Mouse (Mus musculus) limb, embryonic 13.5 days (tissue): ENCODE data around the gene Reps1. TPM values are rescaled to one million over a fixed set of nuclear protein-coding genes. Genes with fewer than 3 reads are reported as not detected.
"Not testable (repeated sequence)": the region's sequence is repeated elsewhere in the genome, so short reads cannot be mapped to it uniquely, and the experiment has no call there.

Experiments used
- ATAC-seq: fragments of 200-750 bp; cut with Nextera tagmentation; 2 replicates; pipeline ENCODE4 v1.8.0; 2017; ENCODE audit warnings: low read depth, moderate number of reproducible peaks, moderate TSS enrichment; ENCODE audit not compliant: low FRiP score
- H3K27ac ChIP-seq: fragments of 300-500 bp; sonication (generic); 2 replicates; pipeline ENCODE4 v1.5.1; 2015; ENCODE audit warnings: inconsistent platforms, mild to moderate bottlenecking, moderate library complexity
- H3K27me3 ChIP-seq: fragments of 300-500 bp; sonication (generic); 2 replicates; pipeline ENCODE4 v1.6.1; 2015; ENCODE audit warnings: mild to moderate bottlenecking, inconsistent platforms
- H3K36me3 ChIP-seq: fragments of 300-500 bp; sonication (generic); 2 replicates; pipeline ENCODE4 v1.6.1; 2015; ENCODE audit warnings: inconsistent platforms, mild to moderate bottlenecking, moderate library complexity
- H3K4me1 ChIP-seq: fragments of 300-500 bp; sonication (generic); 2 replicates; pipeline ENCODE4 v1.6.1; 2015; ENCODE audit warnings: inconsistent platforms
- H3K4me2 ChIP-seq: fragments of 300-500 bp; sonication (generic); replicated peaks from 2 replicates; pipeline ENCODE4 v1.6.1; 2015; ENCODE audit warnings: inconsistent platforms, mild to moderate bottlenecking, moderate library complexity
- H3K4me3 ChIP-seq: fragments of 300-500 bp; sonication (generic); 2 replicates; pipeline ENCODE4 v1.5.1; 2015; ENCODE audit warnings: moderate library complexity, mild to moderate bottlenecking, inconsistent platforms
- H3K9ac ChIP-seq: fragments of 300-500 bp; sonication (generic); 2 replicates; pipeline ENCODE4 v1.6.1; 2015; ENCODE audit warnings: mild to moderate bottlenecking, inconsistent platforms
- H3K9me3 ChIP-seq: fragments of 300-500 bp; sonication (generic); 2 replicates; pipeline ENCODE4 v1.6.1; 2016; ENCODE audit warnings: inconsistent platforms
- WGBS: fragments of 180-500 bp; shearing (Covaris S2); methylation state at CpG from one replicate; pipeline ENCODE4 v1.1.7; 2015; 5-methylcytosine and 5-hydroxymethylcytosine counted together
- polyA plus RNA-seq: library from polyadenylated mRNA; unstranded; fragments of >200 nt; fragmentation: Nextera tagmentation; extraction: Ambion mirVana; gene quantifications from 2 replicates; pipeline ENCODE4 v1.2.1, GENCODE M21; 2015

Reps1 gene
- polyA plus RNA-seq, 1 experiment from 2014 or later, result 18.8 TPM

DNA sequence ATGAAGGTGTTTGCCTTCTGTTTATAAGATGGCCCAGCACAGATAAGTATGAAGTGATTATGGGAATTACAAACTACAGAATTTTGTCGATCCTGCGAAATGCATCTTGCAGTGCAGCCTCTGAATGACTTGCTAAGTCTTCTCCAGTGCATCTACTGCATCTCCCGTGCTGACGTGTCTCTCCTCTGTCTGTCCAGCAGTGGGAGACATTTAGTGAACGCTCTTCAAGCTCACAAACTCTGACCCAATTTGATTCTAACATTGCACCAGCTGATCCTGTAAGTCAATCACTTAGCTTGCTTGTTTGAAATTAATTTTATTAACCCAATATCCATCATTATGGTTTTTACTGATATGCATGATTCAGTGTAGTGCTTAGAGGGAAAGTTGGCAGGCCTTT, 51.8 kb downstream of the Reps1 start:
- Histone ChIP-seq H3K27me3 (no peaks in the 10 kb centered on the region), H3K4me2 (no peak overlapping the region), H3K27ac (no peak overlapping the region), H3K9me3 (no peaks in the 10 kb centered on the region), H3K36me3 (peaks cover 30% of the 10 kb centered on the region), H3K9ac (no peak overlapping the region), H3K4me3 (no peak overlapping the region), H3K4me1 (peaks cover 6% of the 10 kb centered on the region)
- 79% methylated on average over 5 of the region's 5 CpGs for WGBS
- no peak for ATAC-seq

GRCm38 (mm10) chr10:18110940-18111339, 55.3 kb downstream of the Reps1 start:
- Histone ChIP-seq H3K9me3 (no peaks in the 10 kb centered on the region), H3K27me3 (no peaks in the 10 kb centered on the region), H3K4me3 (no peak overlapping the region), H3K36me3 (peaks cover 28% of the 10 kb centered on the region), H3K4me1 (peaks cover 9% of the 10 kb centered on the region), H3K4me2 (no peak overlapping the region), H3K27ac (no peak overlapping the region), H3K9ac (no peak overlapping the region)
- no peak for ATAC-seq

- H3K9ac ChIP-seq, result no peak overlapping the region
- WGBS, result 83% methylated on average over 10 of the region's 10 CpGs
- no peak for ATAC-seq
Measured at GRCm38 (mm10) chr10:18113473-18114093, 57.9 kb downstream of the Reps1 start.

DNA sequence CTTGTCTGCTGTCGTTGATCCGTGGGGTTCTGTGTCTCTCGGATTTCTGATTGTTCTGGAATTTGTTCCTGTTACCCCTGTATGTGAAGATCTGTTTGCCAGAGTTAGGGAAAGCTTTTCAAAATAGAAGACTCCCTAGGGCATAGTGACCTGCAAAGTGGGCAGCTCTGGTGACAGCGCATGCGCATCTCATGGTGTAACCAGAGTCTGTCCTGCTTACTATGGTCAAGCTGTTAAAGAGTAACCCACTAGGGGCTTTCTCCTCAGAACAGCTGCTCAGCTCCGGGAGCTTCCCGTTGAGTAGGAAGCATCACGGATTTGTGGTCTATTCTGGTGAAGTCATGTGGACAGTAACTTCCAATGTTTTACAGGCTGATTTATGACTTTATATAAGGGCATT, 62.7 kb downstream of the Reps1 start:
- H3K4me1 ChIP-seq, result 0 out of 2 replicates have a peak, but pooled peaks cover 3% of the 10 kb centered on the region
- no peak overlapping the region for H3K4me2 ChIP-seq
- ATAC-seq, result no peak
- 89% methylated on average over 8 of the region's 8 CpGs for WGBS
- no peaks in the 10 kb centered on the region for H3K27me3 ChIP-seq
- H3K9me3 ChIP-seq, result no peaks in the 10 kb centered on the region
- H3K27ac ChIP-seq, result no peak overlapping the region
- peaks cover 78% of the 10 kb centered on the region for H3K36me3 ChIP-seq
- H3K9ac ChIP-seq, result no peak overlapping the region
- H3K4me3 ChIP-seq, result no peak overlapping the region

More at GRCm38 (mm10) chr10:18113473-18114093, 57.9 kb downstream of the Reps1 start:
- H3K36me3 ChIP-seq, result peaks cover 34% of the 10 kb centered on the region
- no peaks in the 10 kb centered on the region for H3K9me3 ChIP-seq
- peaks cover 4% of the 10 kb centered on the region for H3K4me1 ChIP-seq
- H3K4me2 ChIP-seq, result no peak overlapping the region
- no peak overlapping the region for H3K4me3 ChIP-seq
- no peaks in the 10 kb centered on the region for H3K27me3 ChIP-seq
- H3K27ac ChIP-seq, result no peak overlapping the region

DNA sequence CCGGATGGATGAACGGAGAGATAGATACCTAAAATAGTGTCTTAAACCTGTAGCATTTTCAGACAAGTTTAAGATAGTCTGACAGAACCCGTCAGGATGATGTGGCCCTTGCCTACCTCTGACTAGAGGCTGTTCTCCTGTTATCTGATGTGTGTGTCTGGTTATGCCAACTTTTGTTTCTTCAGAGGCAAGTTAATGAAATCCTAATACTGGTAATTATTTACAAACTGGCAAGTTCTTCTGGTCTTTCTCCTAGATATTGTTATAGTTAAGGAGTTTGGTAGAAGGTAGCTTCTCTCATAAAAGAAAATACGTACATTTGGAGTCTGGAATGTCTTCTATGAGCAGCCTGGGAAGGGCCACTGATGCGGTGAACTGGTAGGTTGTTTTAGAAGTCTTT, 74.6 kb downstream of the Reps1 start:
- Histone ChIP-seq H3K27me3 (no peaks in the 10 kb centered on the region), H3K9me3 (no peaks in the 10 kb centered on the region), H3K4me2 (no peak overlapping the region), H3K27ac (no peak overlapping the region), H3K4me3 (no peak overlapping the region), H3K4me1 (no peaks in the 10 kb centered on the region), H3K36me3 (peaks cover 11% of the 10 kb centered on the region), H3K9ac (no peak overlapping the region)
- ATAC-seq, result no peak
- WGBS, result 96% methylated on average over 5 of the region's 5 CpGs

GRCm38 (mm10) chr10:18131666-18132650, 76.3 kb downstream of the Reps1 start:
- H3K9me3 ChIP-seq, result no peaks in the 10 kb centered on the region
- H3K36me3 ChIP-seq, result peaks cover 3% of the 10 kb centered on the region; the same call in 1 of the 2 replicates
- H3K27me3 ChIP-seq, result no peaks in the 10 kb centered on the region
- no peak overlapping the region for H3K4me3 ChIP-seq
- no peak for ATAC-seq
- no peak overlapping the region for H3K9ac ChIP-seq
- no peaks in the 10 kb centered on the region for H3K4me1 ChIP-seq
- H3K27ac ChIP-seq, result no peak overlapping the region
- 84% methylated on average over 10 of the region's 10 CpGs for WGBS
- no peak overlapping the region for H3K4me2 ChIP-seq

GRCm38 (mm10) chr10:18138853-18139503, 83.3 kb downstream of the Reps1 start:
- not testable (repeated sequence) for H3K9ac ChIP-seq, H3K4me1 ChIP-seq, H3K27ac ChIP-seq, H3K27me3 ChIP-seq, H3K9me3 ChIP-seq, H3K36me3 ChIP-seq, ATAC-seq, H3K4me2 ChIP-seq
- H3K4me3 ChIP-seq, result peak overlapping the region; percentile 30
- WGBS, result 73% methylated on average over 16 of the region's 26 CpGs

- 84% methylated on average over 5 of the region's 5 CpGs for WGBS
- Histone ChIP-seq H3K4me1 (no peaks in the 10 kb centered on the region), H3K9ac (no peak overlapping the region), H3K9me3 (no peaks in the 10 kb centered on the region), H3K36me3 (no peaks in the 10 kb centered on the region), H3K4me2 (peak overlapping the region; percentile 50), H3K27me3 (no peaks in the 10 kb centered on the region), H3K27ac (no peak overlapping the region), H3K4me3 (peak overlapping the region; percentile 30)
- ATAC-seq, result no peak
Measured at GRCm38 (mm10) chr10:18139615-18140014, 84.0 kb downstream of the Reps1 start.

GRCm38 (mm10) chr10:18141389-18141788, 85.7 kb downstream of the Reps1 start:
- Histone ChIP-seq H3K27me3 (no peaks in the 10 kb centered on the region), H3K27ac (no peak overlapping the region), H3K4me1 (no peaks in the 10 kb centered on the region), H3K36me3 (no peaks in the 10 kb centered on the region), H3K9me3 (no peaks in the 10 kb centered on the region), H3K9ac (no peak overlapping the region), H3K4me2 (no peak overlapping the region), H3K4me3 (no peak overlapping the region)
- 85% methylated on average over 2 of the region's 2 CpGs for WGBS
- no peak for ATAC-seq

DNA sequence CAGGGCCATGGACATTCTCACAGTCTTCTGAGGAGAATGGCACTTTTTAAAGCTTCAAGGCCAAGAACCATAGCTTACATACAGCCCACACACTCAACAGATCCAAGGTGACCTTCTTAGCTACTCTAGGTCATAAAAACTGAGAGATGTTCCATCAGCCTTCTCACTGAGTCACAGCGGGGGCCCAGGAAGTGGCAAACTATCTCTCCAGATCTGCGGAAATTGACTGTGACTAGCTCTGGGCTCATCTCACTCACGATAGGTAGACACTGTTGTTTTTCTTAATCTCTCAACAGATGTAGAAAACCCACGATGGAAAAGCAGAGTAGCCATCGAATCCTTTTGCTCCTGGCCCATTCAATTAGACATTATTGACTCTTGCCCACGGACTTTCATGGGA, 86.6 kb downstream of the Reps1 start:
- WGBS, result 90% methylated on average over 6 of the region's 6 CpGs
- Histone ChIP-seq H3K4me1 (peaks cover 2% of the 10 kb centered on the region; the same call in 1 of the 2 replicates), H3K9me3 (no peaks in the 10 kb centered on the region), H3K9ac (no peak overlapping the region), H3K36me3 (no peaks in the 10 kb centered on the region), H3K27ac (no peak overlapping the region), H3K27me3 (no peaks in the 10 kb centered on the region), H3K4me2 (no peak overlapping the region), H3K4me3 (no peak overlapping the region)
- no peak for ATAC-seq

GRCm38 (mm10) chr10:18147224-18147623, 91.6 kb downstream of the Reps1 start:
- no peak overlapping the region; the same call in 1 of the 2 replicates for H3K27ac ChIP-seq

GRCm38 (mm10) chr10:18162435-18162971, 106.8 kb downstream of the Reps1 start:
- H3K9ac ChIP-seq, result no peak overlapping the region
- peaks cover 12% of the 10 kb centered on the region for H3K4me1 ChIP-seq
- no peak for ATAC-seq
- 78% methylated on average over 7 of the region's 7 CpGs for WGBS
- no peak overlapping the region for H3K4me2 ChIP-seq
- H3K27me3 ChIP-seq, result no peaks in the 10 kb centered on the region
- H3K4me3 ChIP-seq, result no peak overlapping the region
- no peaks in the 10 kb centered on the region for H3K9me3 ChIP-seq
- H3K36me3 ChIP-seq, result no peaks in the 10 kb centered on the region
- H3K27ac ChIP-seq, result no peak overlapping the region

More at GRCm38 (mm10) chr10:18147224-18147623, 91.6 kb downstream of the Reps1 start:
- Histone ChIP-seq H3K9me3 (no peaks in the 10 kb centered on the region), H3K36me3 (no peaks in the 10 kb centered on the region), H3K27me3 (no peaks in the 10 kb centered on the region), H3K9ac (no peak overlapping the region), H3K4me1 (peaks cover 7% of the 10 kb centered on the region; the same call in 1 of the 2 replicates), H3K4me2 (no peak overlapping the region), H3K4me3 (no peak overlapping the region)
- peak; percentile 69 for ATAC-seq
- 65% methylated on average over 3 of the region's 3 CpGs for WGBS
